Mouse (Mus musculus) CH12.LX (cell line): Measurements from ENCODE around the gene Slc15a3. TPM values are rescaled to one million over a fixed set of nuclear protein-coding genes. Genes with fewer than 3 reads are reported as not detected.

Experiments
- DNase-seq: peaks from one replicate; pipeline ENCODE4 v3.0.0-alpha.2; 2013; ENCODE audit errors: extremely low read depth
- H3K27ac ChIP-seq: 2 replicates; pipeline ENCODE4 v1.5.1; 2012; ENCODE audit warnings: low read depth, mild to moderate bottlenecking, control low read depth, moderate library complexity; ENCODE audit not compliant: insufficient read depth
- H3K27me3 ChIP-seq: replicated peaks from 2 replicates; pipeline ENCODE3; 2012; ENCODE audit warnings: inconsistent platforms
- H3K36me3 ChIP-seq, 2 experiments: replicated peaks in 1 of 2; 2 replicates each; pipeline versions ENCODE3 to v1.6.1; 2012; ENCODE audit warnings: inconsistent platforms in 1 of 2, low read length in 1 of 2, mild to moderate bottlenecking in 1 of 2, mixed read lengths in 1 of 2, moderate library complexity in 1 of 2; ENCODE audit not compliant: control insufficient read depth in 1 of 2, insufficient read depth in 1 of 2
- H3K4me1 ChIP-seq, 2 experiments: 2 replicates each; pipeline ENCODE4 v1.6.1; 2012; ENCODE audit warnings: inconsistent platforms in 1 of 2, moderate library complexity in 1 of 2; ENCODE audit not compliant: insufficient read depth in 2 of 2, control insufficient read depth in 1 of 2
- H3K4me2 ChIP-seq: 2 replicates; pipeline ENCODE4 v1.6.1; 2012; ENCODE audit warnings: low read depth, mild to moderate bottlenecking, control low read depth; ENCODE audit not compliant: poor library complexity, insufficient read depth, severe bottlenecking
- H3K4me3 ChIP-seq, 3 experiments: fragments of 150-350 bp in 1 of 3; sonication (generic) in 1 of 3; replicated peaks in 1 of 3; 2 replicates each; pipeline versions ENCODE3 to v1.5.1; 2011 to 2012; ENCODE audit warnings: low read depth in 2 of 3, low read length in 2 of 3, mild to moderate bottlenecking in 2 of 3, moderate library complexity in 2 of 3, control low read depth in 1 of 3, improper control_type of control experiment in 1 of 3, inconsistent platforms in 1 of 3, mixed read lengths in 1 of 3; ENCODE audit not compliant: poor library complexity in 1 of 3
- H3K79me2 ChIP-seq: replicated peaks from 2 replicates; pipeline ENCODE4 v1.6.1; 2012; ENCODE audit warnings: mild to moderate bottlenecking, moderate library complexity; ENCODE audit not compliant: control insufficient read depth, poor library complexity, insufficient read depth, severe bottlenecking; ENCODE audit errors: extremely low read depth
- H3K9ac ChIP-seq: 2 replicates; pipeline ENCODE4 v1.6.1; 2012; ENCODE audit warnings: low read depth, mild to moderate bottlenecking, control low read depth, moderate library complexity; ENCODE audit not compliant: insufficient read depth
- H3K9me3 ChIP-seq: replicated peaks from 2 replicates; pipeline ENCODE3; 2012; ENCODE audit warnings: low read length, inconsistent platforms, mixed read lengths
- CHD2 ChIP-seq: IDR thresholded peaks from 2 replicates; pipeline ENCODE4 v1.6.1; 2011; ENCODE audit warnings: low read length, improper control_type of control experiment
- CTCF ChIP-seq, 2 experiments: IDR thresholded peaks in 1 of 2; conservative IDR thresholded peaks in 1 of 2; 2 replicates each; pipeline ENCODE4 v1.5.1; 2011 to 2012; ENCODE audit warnings: low read depth in 2 of 2, low read length in 2 of 2, improper control_type of control experiment in 1 of 2, inconsistent platforms in 1 of 2, mild to moderate bottlenecking in 1 of 2, moderate library complexity in 1 of 2
- ELF1 ChIP-seq: IDR thresholded peaks from 2 replicates; pipeline ENCODE4 v1.6.1; 2014; ENCODE audit warnings: low read depth, mild to moderate bottlenecking, inconsistent platforms, low read length, improper control_type of control experiment
- ETS1 ChIP-seq: conservative IDR thresholded peaks from 2 replicates; pipeline ENCODE4 v1.6.1; 2012; ENCODE audit warnings: low read depth, mild to moderate bottlenecking, inconsistent platforms, low read length, improper control_type of control experiment, moderate library complexity
- HCFC1 ChIP-seq: IDR thresholded peaks from 2 replicates; pipeline ENCODE4 v1.6.1; 2012; ENCODE audit warnings: low read depth, mild to moderate bottlenecking, inconsistent platforms, low read length, improper control_type of control experiment
- IRF4 ChIP-seq: IDR thresholded peaks from 2 replicates; pipeline ENCODE4 v1.6.1; 2014; ENCODE audit warnings: low read depth, mild to moderate bottlenecking, inconsistent platforms, low read length, improper control_type of control experiment
- JUN ChIP-seq: IDR thresholded peaks from 2 replicates; pipeline ENCODE4 v1.6.1; 2011; ENCODE audit warnings: low read depth, mild to moderate bottlenecking, low read length, improper control_type of control experiment, moderate library complexity; ENCODE audit not compliant: insufficient read depth
- JUND ChIP-seq: conservative IDR thresholded peaks from 2 replicates; pipeline ENCODE4 v1.6.1; 2011; ENCODE audit warnings: low read depth, low read length, improper control_type of control experiment
- KAT2A ChIP-seq: IDR thresholded peaks from 2 replicates; pipeline ENCODE4 v1.6.1; 2012; ENCODE audit warnings: low read length, improper control_type of control experiment, inconsistent platforms; ENCODE audit not compliant: insufficient replicate concordance
- MAZ ChIP-seq: IDR thresholded peaks from 2 replicates; pipeline ENCODE4 v1.6.1; 2012; ENCODE audit warnings: low read depth, mild to moderate bottlenecking, inconsistent platforms, low read length, improper control_type of control experiment, moderate library complexity
- MEF2A ChIP-seq: IDR thresholded peaks from 2 replicates; pipeline ENCODE4 v1.6.1; 2014; ENCODE audit warnings: low read depth, mild to moderate bottlenecking, inconsistent platforms, low read length, improper control_type of control experiment, borderline replicate concordance
- MXI1 ChIP-seq: IDR thresholded peaks from 2 replicates; pipeline ENCODE4 v1.6.1; 2011; ENCODE audit warnings: mild to moderate bottlenecking, low read depth, low read length, improper control_type of control experiment
- MYC ChIP-seq: IDR thresholded peaks from 2 replicates; pipeline ENCODE4 v1.6.1; 2011; ENCODE audit warnings: low read depth, mild to moderate bottlenecking, improper control_type of control experiment, low read length
- NRF1 ChIP-seq: IDR thresholded peaks from 2 replicates; pipeline ENCODE4 v1.6.1; 2014; ENCODE audit warnings: low read depth, mild to moderate bottlenecking, inconsistent platforms, low read length, improper control_type of control experiment, moderate library complexity
- POLR2A ChIP-seq: IDR thresholded peaks from 2 replicates; pipeline ENCODE4 v1.6.1; 2011; ENCODE audit warnings: low read depth, mild to moderate bottlenecking, improper control_type of control experiment, low read length
- RCOR1 ChIP-seq: conservative IDR thresholded peaks from 2 replicates; pipeline ENCODE4 v1.6.1; 2012; ENCODE audit warnings: low read depth, mild to moderate bottlenecking, inconsistent platforms, low read length, improper control_type of control experiment
- SIN3A ChIP-seq: IDR thresholded peaks from 2 replicates; pipeline ENCODE4 v1.6.1; 2012; ENCODE audit warnings: low read length, improper control_type of control experiment, inconsistent platforms
- USF1 ChIP-seq: IDR thresholded peaks from 2 replicates; pipeline ENCODE4 v1.6.1; 2014; ENCODE audit warnings: low read depth, mild to moderate bottlenecking, inconsistent platforms, low read length, improper control_type of control experiment
- USF2 ChIP-seq: conservative IDR thresholded peaks from 2 replicates; pipeline ENCODE4 v1.6.1; 2011; ENCODE audit warnings: low read depth, low read length, improper control_type of control experiment
- ZC3H11A ChIP-seq: IDR thresholded peaks from 2 replicates; pipeline ENCODE4 v1.6.1; 2012; ENCODE audit warnings: low read depth, mild to moderate bottlenecking, inconsistent platforms, low read length, improper control_type of control experiment
- ZKSCAN1 ChIP-seq: IDR thresholded peaks from 2 replicates; pipeline ENCODE4 v1.6.1; 2012; ENCODE audit warnings: low read depth, inconsistent platforms, low read length, improper control_type of control experiment, borderline replicate concordance
- dilution Hi-C: fragments of 300-500 bp; cut with MboI; formaldehyde crosslinking; loops from 2 replicates; pipeline ENCODE4 v1.14.3; 2020; ENCODE audit warnings: low sequenced_read_pairs; ENCODE audit not compliant: extremely low pct_unique_long_range_greater_than_20kb, extremely low pct_ligation_motif_present
- in situ Hi-C: fragments of 300-500 bp; cut with MboI; formaldehyde crosslinking; loops from 3 replicates; pipeline ENCODE4 v1.14.3; 2019; ENCODE audit warnings: low sequenced_read_pairs, low pct_ligation_motif_present, low pct_unique_long_range_greater_than_20kb, mixed read lengths
- polyA plus RNA-seq: library from polyadenylated mRNA; unstranded; fragments of >175 nt; gene quantifications from 2 replicates; pipeline ENCODE4 v1.2.1, GENCODE M21; 2012; ENCODE audit warnings: low read depth; ENCODE audit not compliant: insufficient read length
- total RNA-seq, 2 experiments: library from RNA; depleted of rRNA; stranded (reverse); fragments of 300-350 nt in 1 of 2; fragments of >200 nt in 1 of 2; gene quantifications; 2 replicates each; pipeline ENCODE4 v1.2.3; 2012 to 2014

Slc15a3 gene
- total and polyA plus RNA-seq, 3 experiments, result 84.5 to 219 (median 94.3) TPM

DNA sequence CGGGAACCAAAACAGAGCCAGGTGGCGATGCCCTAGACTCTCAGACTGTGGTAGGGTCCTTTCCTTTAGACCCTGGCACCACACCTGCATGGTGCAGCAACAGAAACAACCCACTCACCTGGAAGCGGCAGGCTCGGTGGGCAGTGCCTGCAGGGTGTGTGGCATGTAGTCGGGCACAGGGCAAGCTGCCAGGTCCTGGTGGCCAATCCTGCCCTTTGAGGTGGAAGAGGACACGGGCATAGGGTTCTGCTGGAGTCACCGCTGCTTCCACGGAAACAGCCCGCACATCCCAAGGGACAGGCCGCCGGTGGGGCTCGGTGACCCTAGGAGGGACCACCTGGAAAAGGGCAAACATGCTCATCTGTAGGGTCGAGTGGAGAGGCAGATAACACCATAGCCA, 26.8 kb downstream of the Slc15a3 start:
- Histone ChIP-seq H3K9me3 (no peaks in the 10 kb centered on the region), H3K27ac (no peak overlapping the region), H3K79me2 (no peaks in the 10 kb centered on the region), H3K36me3 (peaks cover 7 to 21% of the 10 kb centered on the region in 2 experiments), H3K4me1 (peaks cover 0 to 6% of the 10 kb centered on the region in 2 experiments; a peak in 1 of 4 replicates), H3K9ac (no peak overlapping the region), H3K4me3 (no peak overlapping the region), H3K4me2 (no peak overlapping the region), H3K27me3 (no peaks in the 10 kb centered on the region)
- in situ Hi-C loops (no loop called here), dilution Hi-C loops (no loop called here)
- DNase-seq, result no peak
- TF ChIP-seq CTCF (conservative IDR thresholded peaks at IDR 0.05 in 1 of 2, IDR thresholded peaks at IDR 0.05 in 1 of 2; ENCODE audit: low read depth in 2 of 2, low read length in 2 of 2), result no peak
- TF ChIP-seq MXI1, result no peak
- no peak for TF ChIP-seq NRF1
- no peak for TF ChIP-seq JUND
- no peak for TF ChIP-seq USF2
- TF ChIP-seq MYC, result no peak
- TF ChIP-seq CHD2, result no peak
- no peak for TF ChIP-seq HCFC1
- TF ChIP-seq POLR2A, result no peak
- no peak for TF ChIP-seq JUN
- TF ChIP-seq ZC3H11A, result no peak
- TF ChIP-seq IRF4, result no peak
- TF ChIP-seq MEF2A, result no peak
- no peak for TF ChIP-seq SIN3A

GRCm38 (mm10) chr19:10867946-10868622, 28.6 kb downstream of the Slc15a3 start:
- dilution Hi-C loops (no loop called here), in situ Hi-C loops (no loop called here)
- no peak overlapping the region for H3K4me3 ChIP-seq

More at GRCm38 (mm10) chr19:10867946-10868622, 28.6 kb downstream of the Slc15a3 start:
- Histone ChIP-seq H3K4me1 (no peaks in the 10 kb centered on the region), H3K9me3 (no peaks in the 10 kb centered on the region), H3K36me3 (peaks cover 24 to 38% of the 10 kb centered on the region in 2 experiments), H3K27ac (no peak overlapping the region), H3K9ac (no peak overlapping the region), H3K79me2 (no peaks in the 10 kb centered on the region), H3K27me3 (no peaks in the 10 kb centered on the region), H3K4me2 (no peak overlapping the region)
- no peak for DNase-seq
- no peak for TF ChIP-seq KAT2A
- no peak for TF ChIP-seq RCOR1
- no peak for TF ChIP-seq MAZ
- no peak for TF ChIP-seq CTCF (conservative IDR thresholded peaks at IDR 0.05 in 1 of 2, IDR thresholded peaks at IDR 0.05 in 1 of 2; ENCODE audit: low read depth in 2 of 2, low read length in 2 of 2)
- TF ChIP-seq ZKSCAN1, result no peak
- TF ChIP-seq USF1, result no peak
- no peak for TF ChIP-seq ELF1
- no peak for TF ChIP-seq JUND
- no peak for TF ChIP-seq ETS1
